Mouse (Mus musculus) CH12.LX (cell line): ENCODE measurements around the gene Stn1. TPM values are rescaled to one million over a fixed set of nuclear protein-coding genes. Genes with fewer than 3 reads are reported as not detected.

ENCODE experiments used
- DNase-seq: peaks from one replicate; pipeline ENCODE4 v3.0.0-alpha.2; 2013; ENCODE audit errors: extremely low read depth
- H3K27ac ChIP-seq: 2 replicates; pipeline ENCODE4 v1.5.1; 2012; ENCODE audit warnings: low read depth, mild to moderate bottlenecking, control low read depth, moderate library complexity; ENCODE audit not compliant: insufficient read depth
- H3K27me3 ChIP-seq: replicated peaks from 2 replicates; pipeline ENCODE3; 2012; ENCODE audit warnings: inconsistent platforms
- H3K36me3 ChIP-seq, 2 experiments: replicated peaks in 1 of 2; 2 replicates each; pipeline versions ENCODE3 to v1.6.1; 2012; ENCODE audit warnings: inconsistent platforms in 1 of 2, low read length in 1 of 2, mild to moderate bottlenecking in 1 of 2, mixed read lengths in 1 of 2, moderate library complexity in 1 of 2; ENCODE audit not compliant: control insufficient read depth in 1 of 2, insufficient read depth in 1 of 2
- H3K4me1 ChIP-seq, 2 experiments: 2 replicates each; pipeline ENCODE4 v1.6.1; 2012; ENCODE audit warnings: inconsistent platforms in 1 of 2, moderate library complexity in 1 of 2; ENCODE audit not compliant: insufficient read depth in 2 of 2, control insufficient read depth in 1 of 2
- H3K4me2 ChIP-seq: 2 replicates; pipeline ENCODE4 v1.6.1; 2012; ENCODE audit warnings: low read depth, mild to moderate bottlenecking, control low read depth; ENCODE audit not compliant: poor library complexity, insufficient read depth, severe bottlenecking
- H3K4me3 ChIP-seq, 3 experiments: fragments of 150-350 bp in 1 of 3; sonication (generic) in 1 of 3; replicated peaks in 1 of 3; 2 replicates each; pipeline versions ENCODE3 to v1.5.1; 2011 to 2012; ENCODE audit warnings: low read depth in 2 of 3, low read length in 2 of 3, mild to moderate bottlenecking in 2 of 3, moderate library complexity in 2 of 3, control low read depth in 1 of 3, improper control_type of control experiment in 1 of 3, inconsistent platforms in 1 of 3, mixed read lengths in 1 of 3; ENCODE audit not compliant: poor library complexity in 1 of 3
- H3K79me2 ChIP-seq: replicated peaks from 2 replicates; pipeline ENCODE4 v1.6.1; 2012; ENCODE audit warnings: mild to moderate bottlenecking, moderate library complexity; ENCODE audit not compliant: control insufficient read depth, poor library complexity, insufficient read depth, severe bottlenecking; ENCODE audit errors: extremely low read depth
- H3K9ac ChIP-seq: 2 replicates; pipeline ENCODE4 v1.6.1; 2012; ENCODE audit warnings: low read depth, mild to moderate bottlenecking, control low read depth, moderate library complexity; ENCODE audit not compliant: insufficient read depth
- H3K9me3 ChIP-seq: replicated peaks from 2 replicates; pipeline ENCODE3; 2012; ENCODE audit warnings: low read length, inconsistent platforms, mixed read lengths
- CTCF ChIP-seq, 2 experiments: IDR thresholded peaks in 1 of 2; conservative IDR thresholded peaks in 1 of 2; 2 replicates each; pipeline ENCODE4 v1.5.1; 2011 to 2012; ENCODE audit warnings: low read depth in 2 of 2, low read length in 2 of 2, improper control_type of control experiment in 1 of 2, inconsistent platforms in 1 of 2, mild to moderate bottlenecking in 1 of 2, moderate library complexity in 1 of 2
- EP300 ChIP-seq: IDR thresholded peaks from 2 replicates; pipeline ENCODE4 v1.6.1; 2011; ENCODE audit warnings: low read length, improper control_type of control experiment
- GABPA ChIP-seq: IDR thresholded peaks from 2 replicates; pipeline ENCODE4 v1.6.1; 2012; ENCODE audit warnings: low read depth, low read length, improper control_type of control experiment, inconsistent platforms; ENCODE audit not compliant: insufficient replicate concordance
- HCFC1 ChIP-seq: IDR thresholded peaks from 2 replicates; pipeline ENCODE4 v1.6.1; 2012; ENCODE audit warnings: low read depth, mild to moderate bottlenecking, inconsistent platforms, low read length, improper control_type of control experiment
- IRF4 ChIP-seq: IDR thresholded peaks from 2 replicates; pipeline ENCODE4 v1.6.1; 2014; ENCODE audit warnings: low read depth, mild to moderate bottlenecking, inconsistent platforms, low read length, improper control_type of control experiment
- JUN ChIP-seq: IDR thresholded peaks from 2 replicates; pipeline ENCODE4 v1.6.1; 2011; ENCODE audit warnings: low read depth, mild to moderate bottlenecking, low read length, improper control_type of control experiment, moderate library complexity; ENCODE audit not compliant: insufficient read depth
- JUND ChIP-seq: conservative IDR thresholded peaks from 2 replicates; pipeline ENCODE4 v1.6.1; 2011; ENCODE audit warnings: low read depth, low read length, improper control_type of control experiment
- MAFK ChIP-seq: IDR thresholded peaks from 2 replicates; pipeline ENCODE4 v1.6.1; 2011; ENCODE audit warnings: low read length, improper control_type of control experiment; ENCODE audit not compliant: insufficient replicate concordance
- MEF2A ChIP-seq: IDR thresholded peaks from 2 replicates; pipeline ENCODE4 v1.6.1; 2014; ENCODE audit warnings: low read depth, mild to moderate bottlenecking, inconsistent platforms, low read length, improper control_type of control experiment, borderline replicate concordance
- MXI1 ChIP-seq: IDR thresholded peaks from 2 replicates; pipeline ENCODE4 v1.6.1; 2011; ENCODE audit warnings: mild to moderate bottlenecking, low read depth, low read length, improper control_type of control experiment
- MYC ChIP-seq: IDR thresholded peaks from 2 replicates; pipeline ENCODE4 v1.6.1; 2011; ENCODE audit warnings: low read depth, mild to moderate bottlenecking, improper control_type of control experiment, low read length
- NELFE ChIP-seq: IDR thresholded peaks from 2 replicates; pipeline ENCODE4 v1.6.1; 2011; ENCODE audit warnings: low read depth, low read length, improper control_type of control experiment
- PAX5 ChIP-seq: IDR thresholded peaks from 2 replicates; pipeline ENCODE4 v1.6.1; 2012; ENCODE audit warnings: low read length, inconsistent platforms, mixed read lengths
- RCOR1 ChIP-seq: conservative IDR thresholded peaks from 2 replicates; pipeline ENCODE4 v1.6.1; 2012; ENCODE audit warnings: low read depth, mild to moderate bottlenecking, inconsistent platforms, low read length, improper control_type of control experiment
- SIN3A ChIP-seq: IDR thresholded peaks from 2 replicates; pipeline ENCODE4 v1.6.1; 2012; ENCODE audit warnings: low read length, improper control_type of control experiment, inconsistent platforms
- TBP ChIP-seq: conservative IDR thresholded peaks from 2 replicates; pipeline ENCODE4 v1.6.1; 2011; ENCODE audit warnings: low read depth, low read length, improper control_type of control experiment
- TCF12 ChIP-seq: IDR thresholded peaks from 2 replicates; pipeline ENCODE4 v1.6.1; 2014; ENCODE audit warnings: low read depth, mild to moderate bottlenecking, inconsistent platforms, low read length, improper control_type of control experiment
- USF1 ChIP-seq: IDR thresholded peaks from 2 replicates; pipeline ENCODE4 v1.6.1; 2014; ENCODE audit warnings: low read depth, mild to moderate bottlenecking, inconsistent platforms, low read length, improper control_type of control experiment
- USF2 ChIP-seq: conservative IDR thresholded peaks from 2 replicates; pipeline ENCODE4 v1.6.1; 2011; ENCODE audit warnings: low read depth, low read length, improper control_type of control experiment
- ZMIZ1 ChIP-seq: IDR thresholded peaks from 2 replicates; pipeline ENCODE4 v1.6.1; 2012; ENCODE audit warnings: low read depth, mild to moderate bottlenecking, inconsistent platforms, low read length, improper control_type of control experiment
- dilution Hi-C: fragments of 300-500 bp; cut with MboI; formaldehyde crosslinking; loops from 2 replicates; pipeline ENCODE4 v1.14.3; 2020; ENCODE audit warnings: low sequenced_read_pairs; ENCODE audit not compliant: extremely low pct_unique_long_range_greater_than_20kb, extremely low pct_ligation_motif_present
- in situ Hi-C: fragments of 300-500 bp; cut with MboI; formaldehyde crosslinking; loops from 3 replicates; pipeline ENCODE4 v1.14.3; 2019; ENCODE audit warnings: low sequenced_read_pairs, low pct_ligation_motif_present, low pct_unique_long_range_greater_than_20kb, mixed read lengths
- polyA plus RNA-seq: library from polyadenylated mRNA; unstranded; fragments of >175 nt; gene quantifications from 2 replicates; pipeline ENCODE4 v1.2.1, GENCODE M21; 2012; ENCODE audit warnings: low read depth; ENCODE audit not compliant: insufficient read length
- total RNA-seq, 2 experiments: library from RNA; depleted of rRNA; stranded (reverse); fragments of 300-350 nt in 1 of 2; fragments of >200 nt in 1 of 2; gene quantifications; 2 replicates each; pipeline ENCODE4 v1.2.3; 2012 to 2014

Stn1 gene
- total and polyA plus RNA-seq, 3 experiments = 18.3 to 35.7 (median 25.3) TPM

DNA sequence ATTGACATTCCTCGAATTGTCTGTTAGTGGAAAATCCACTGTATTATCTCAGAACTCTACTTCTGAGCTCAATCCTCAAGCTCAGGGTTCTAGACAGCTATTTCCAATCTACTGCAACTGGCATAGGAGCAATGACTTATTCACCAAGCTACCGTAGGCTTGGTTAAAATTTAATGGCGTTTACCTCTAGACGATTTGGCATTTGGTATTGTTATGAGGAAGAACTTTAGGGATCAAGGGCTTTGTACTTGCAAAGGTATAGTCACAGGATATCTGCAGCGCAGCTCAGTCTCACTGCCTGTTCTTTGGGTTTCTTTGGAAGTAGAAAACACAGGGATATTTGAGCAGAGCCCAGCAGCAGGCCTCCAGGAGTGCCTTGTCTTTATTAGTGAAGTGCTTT lies 21.8 kb upstream of the Stn1 start:
- Histone ChIP-seq H3K4me2 (no peak overlapping the region), H3K4me3 (no peak overlapping the region), H3K79me2 (no peaks in the 10 kb centered on the region), H3K27ac (no peak overlapping the region), H3K9ac (no peak overlapping the region), H3K9me3 (peaks cover 14% of the 10 kb centered on the region), H3K27me3 (peaks cover 2% of the 10 kb centered on the region), H3K4me1 (no peaks in the 10 kb centered on the region)
- in situ Hi-C loops = no loop called here
- dilution Hi-C loops = no loop called here
- DNase-seq = no peak
- TF ChIP-seq TBP (no peak), USF2 (no peak), SIN3A (no peak)
- TF ChIP-seq, all 38 proteins: peak for 0
- H3K36me3 ChIP-seq = no peaks in the 10 kb centered on the region

DNA sequence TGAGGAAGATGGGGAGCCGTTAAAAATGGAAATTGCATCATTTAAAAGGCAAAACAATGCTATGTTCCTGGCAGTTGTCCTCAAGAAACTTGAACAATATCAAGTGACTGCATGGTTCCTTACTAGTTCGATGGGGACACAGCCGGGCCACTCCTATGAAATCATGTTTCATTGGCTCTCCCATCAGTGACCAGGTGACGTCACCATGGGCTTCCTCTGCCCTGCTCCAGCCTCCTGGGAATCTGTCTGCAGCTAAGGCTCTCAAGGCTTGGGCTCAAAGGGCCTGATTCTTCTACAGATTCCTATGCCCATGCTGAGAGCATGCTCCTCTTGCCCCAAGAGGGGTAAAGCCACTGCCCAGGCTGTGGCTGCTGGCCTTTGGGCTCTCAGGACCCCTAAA lies 12.3 kb upstream of the Stn1 start:
- H3K4me2 ChIP-seq = no peak overlapping the region
- no peaks in the 10 kb centered on the region for H3K4me1 ChIP-seq
- DNase-seq = no peak
- TF ChIP-seq SIN3A (no peak), PAX5 (no peak), IRF4 (no peak), RCOR1 (no peak), USF2 (no peak), CTCF (conservative IDR thresholded peaks at IDR 0.05 in 1 of 2, IDR thresholded peaks at IDR 0.05 in 1 of 2; ENCODE audit: low read depth in 2 of 2, low read length in 2 of 2) (no peak), HCFC1 (no peak), ZMIZ1 (no peak), GABPA (no peak), JUN (no peak), MEF2A (no peak), USF1 (no peak), JUND (no peak), MXI1 (no peak), TCF12 (no peak), NELFE (no peak), MAFK (no peak), MYC (no peak), EP300 (no peak)
- H3K9ac ChIP-seq = no peak overlapping the region
- H3K27ac ChIP-seq = no peak overlapping the region
- H3K4me3 ChIP-seq = no peak overlapping the region
- H3K27me3 ChIP-seq = peaks cover 9% of the 10 kb centered on the region
- no peaks in the 10 kb centered on the region for H3K79me2 ChIP-seq
- in situ Hi-C loops (no loop called here), dilution Hi-C loops (no loop called here)
- peaks cover 2% of the 10 kb centered on the region for H3K9me3 ChIP-seq
- H3K36me3 ChIP-seq = no peaks in the 10 kb centered on the region
